In the genomic region with DNA sequence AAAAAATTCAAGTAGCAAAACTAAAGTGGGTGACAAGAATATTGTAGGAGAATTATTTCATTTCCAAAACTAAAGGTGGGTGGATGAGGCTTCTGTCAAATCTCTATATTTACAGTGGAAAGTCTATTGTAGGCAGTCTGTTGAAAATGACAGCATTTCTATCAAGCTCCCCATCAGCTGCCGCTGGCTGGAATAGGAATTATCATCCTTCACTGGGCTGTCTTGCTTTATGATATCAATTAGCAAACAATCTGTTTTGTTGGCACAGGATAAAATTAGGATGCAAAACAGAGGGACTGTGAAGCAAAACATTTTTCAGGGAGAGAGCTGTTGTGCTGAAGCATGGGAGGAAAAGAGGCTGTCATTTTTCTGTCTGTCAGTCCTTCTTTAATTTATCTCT, we compare ENCODE assay signal across 11 mouse cellular contexts.
DNase-seq lines count a peak whose midpoint lies in the region; ATAC-seq and TF ChIP-seq lines count a peak whose summit lies in the region.
"Had no signal": no experiment of that assay in that cellular context is flagged by ENCODE, and none has a peak within 500 bp of the region (broad histone marks: within the 10 kb centered on the region; RNA-seq: fewer than 3 reads in every experiment).

No protein-coding gene starts in this region.

- H3K4me1 ChIP-seq in hindbrain, embryonic 13.5 days (replicated peaks): no peaks in the 10 kb centered on the region; the same call in 1 of the 2 replicates
- peaks cover 6% of the 10 kb centered on the region; the same call in 1 of the 2 replicates for H3K4me1 ChIP-seq in midbrain, embryonic 11.5 days (ENCODE audit: control insufficient read depth, insufficient read depth, low read length)
- H3K4me1 ChIP-seq in stomach, postnatal 0 days (replicated peaks; ENCODE audit: control insufficient read depth, insufficient read depth): no peaks in the 10 kb centered on the region
- H3K4me1 ChIP-seq: embryonic facial prominence, embryonic 12.5 days; limb, embryonic 15.5 days had no signal

- H3K9ac ChIP-seq in hindbrain, embryonic 13.5 days: no peak overlapping the region
- H3K9ac ChIP-seq in midbrain, embryonic 11.5 days (ENCODE audit: low read length): no peak overlapping the region
- H3K9ac ChIP-seq in stomach, postnatal 0 days (ENCODE audit: low read length): no peak overlapping the region
- H3K9ac ChIP-seq: embryonic facial prominence, embryonic 12.5 days; limb, embryonic 15.5 days had no signal

- no peak overlapping the region for H3K4me3 ChIP-seq in hindbrain, embryonic 13.5 days
- H3K4me3 ChIP-seq in midbrain, embryonic 11.5 days (ENCODE audit: low read depth, low read length): no peak overlapping the region
- no peak overlapping the region for H3K4me3 ChIP-seq in stomach, postnatal 0 days (ENCODE audit: low read depth, low read length)
- H3K4me3 ChIP-seq: embryonic facial prominence, embryonic 12.5 days; limb, embryonic 15.5 days had no signal

- H3K36me3 ChIP-seq in hindbrain, embryonic 13.5 days: no peaks in the 10 kb centered on the region
- H3K36me3 ChIP-seq in midbrain, embryonic 11.5 days (ENCODE audit: control insufficient read depth, insufficient read depth, low read length): no peaks in the 10 kb centered on the region
- H3K36me3 ChIP-seq in stomach, postnatal 0 days (ENCODE audit: control insufficient read depth, insufficient read depth, low read length): no peaks in the 10 kb centered on the region
- H3K36me3 ChIP-seq: embryonic facial prominence, embryonic 12.5 days; limb, embryonic 15.5 days had no signal

- WGBS in hindbrain, embryonic 13.5 days: 47% methylated on average over 1 of the region's 1 CpGs
- WGBS in midbrain, embryonic 11.5 days: 51% methylated on average over 1 of the region's 1 CpGs
- 71% methylated on average over 1 of the region's 1 CpGs for WGBS in stomach, postnatal 0 days

- H3K4me2 ChIP-seq in hindbrain, embryonic 13.5 days: no peak overlapping the region
- H3K4me2 ChIP-seq in midbrain, embryonic 11.5 days: no peak overlapping the region
- H3K4me2 ChIP-seq in stomach, postnatal 0 days (replicated peaks; ENCODE audit: low read depth): no peak overlapping the region
- H3K4me2 ChIP-seq: embryonic facial prominence, embryonic 12.5 days; limb, embryonic 15.5 days had no signal

- peak; percentile 55; the same call in 1 of the 2 replicates for ATAC-seq in hindbrain, embryonic 13.5 days (ENCODE audit: low FRiP score)
- no peak for ATAC-seq in midbrain, embryonic 11.5 days (ENCODE audit: low FRiP score)
- no peak for ATAC-seq in stomach, postnatal 0 days (ENCODE audit: low FRiP score, low TSS enrichment)

- TF ChIP-seq POLR2A in brain, embryonic 14.5 days (IDR thresholded peaks at IDR 0.05; ENCODE audit: borderline replicate concordance, extremely low read depth, insufficient read depth, insufficient read length, poor library complexity, severe bottlenecking): no peak

- no peaks in the 10 kb centered on the region for H3K9me3 ChIP-seq in hindbrain, embryonic 13.5 days
- no peaks in the 10 kb centered on the region for H3K9me3 ChIP-seq in midbrain, embryonic 11.5 days (ENCODE audit: control insufficient read depth, low read length)
- H3K9me3 ChIP-seq in stomach, postnatal 0 days (ENCODE audit: control insufficient read depth, low read length): no peaks in the 10 kb centered on the region
- H3K9me3 ChIP-seq: embryonic facial prominence, embryonic 12.5 days; limb, embryonic 15.5 days had no signal

- peak overlapping the region; percentile 52; the same call in 1 of the 2 replicates for H3K27ac ChIP-seq in hindbrain, embryonic 13.5 days
- H3K27ac ChIP-seq in midbrain, embryonic 11.5 days (ENCODE audit: low read depth, low read length): peak overlapping the region; percentile 59
- no peak overlapping the region for H3K27ac ChIP-seq in stomach, postnatal 0 days (replicated peaks)
- H3K27ac ChIP-seq: embryonic facial prominence, embryonic 12.5 days; limb, embryonic 15.5 days had no signal

- DNase-seq in cerebellum, postnatal 10 days: peak; percentile 59 to 70
- no peak for DNase-seq in cerebellum, adult 9-11 months
- peak; percentile 90 for DNase-seq in brain, embryonic 14.5 days (ENCODE audit: low read depth)
- no peak for DNase-seq in midbrain, embryonic 11.5 days (ENCODE audit: low spot score, missing footprints)
- no peak for DNase-seq in urinary bladder, adult 2 months (ENCODE audit: low spot score)
- no peak for DNase-seq in stomach, postnatal 0 days (ENCODE audit: low spot score)
- DNase-seq in embryo, embryonic 10 days (ENCODE audit: low spot score): no peak
- DNase-seq: lung, postnatal 10 days had no signal

- H3K27me3 ChIP-seq in hindbrain, embryonic 13.5 days: no peaks in the 10 kb centered on the region
- no peaks in the 10 kb centered on the region for H3K27me3 ChIP-seq in midbrain, embryonic 11.5 days (ENCODE audit: control insufficient read depth, insufficient read depth, low read length)
- H3K27me3 ChIP-seq in stomach, postnatal 0 days (ENCODE audit: control insufficient read depth, insufficient read depth, low read length): no peaks in the 10 kb centered on the region
- H3K27me3 ChIP-seq: embryonic facial prominence, embryonic 12.5 days; limb, embryonic 15.5 days had no signal

- no peak for TF ChIP-seq CTCF in brain, embryonic 14.5 days (IDR thresholded peaks at IDR 0.05; ENCODE audit: borderline replicate concordance, extremely low read depth, insufficient read depth, insufficient read length)
- no peak for TF ChIP-seq CTCF in stomach, postnatal 0 days (IDR thresholded peaks at IDR 0.05; ENCODE audit: low read depth)

- TF ChIP-seq EP300 in stomach, postnatal 0 days (optimal IDR thresholded peaks at IDR 0.05): no peak

Comparison
In these comparisons a context has a peak if more than half of its experiments do, and no peak if none do; other contexts are left out.
1. DNase-seq: peak in cerebellum, postnatal 10 days (2 of 2) and brain, embryonic 14.5 days (single experiment); none in cerebellum, adult 9-11 months (single experiment), midbrain, embryonic 11.5 days (single experiment), urinary bladder, adult 2 months (single experiment), stomach, postnatal 0 days (single experiment) and embryo, embryonic 10 days (single experiment).